In the genomic region with DNA sequence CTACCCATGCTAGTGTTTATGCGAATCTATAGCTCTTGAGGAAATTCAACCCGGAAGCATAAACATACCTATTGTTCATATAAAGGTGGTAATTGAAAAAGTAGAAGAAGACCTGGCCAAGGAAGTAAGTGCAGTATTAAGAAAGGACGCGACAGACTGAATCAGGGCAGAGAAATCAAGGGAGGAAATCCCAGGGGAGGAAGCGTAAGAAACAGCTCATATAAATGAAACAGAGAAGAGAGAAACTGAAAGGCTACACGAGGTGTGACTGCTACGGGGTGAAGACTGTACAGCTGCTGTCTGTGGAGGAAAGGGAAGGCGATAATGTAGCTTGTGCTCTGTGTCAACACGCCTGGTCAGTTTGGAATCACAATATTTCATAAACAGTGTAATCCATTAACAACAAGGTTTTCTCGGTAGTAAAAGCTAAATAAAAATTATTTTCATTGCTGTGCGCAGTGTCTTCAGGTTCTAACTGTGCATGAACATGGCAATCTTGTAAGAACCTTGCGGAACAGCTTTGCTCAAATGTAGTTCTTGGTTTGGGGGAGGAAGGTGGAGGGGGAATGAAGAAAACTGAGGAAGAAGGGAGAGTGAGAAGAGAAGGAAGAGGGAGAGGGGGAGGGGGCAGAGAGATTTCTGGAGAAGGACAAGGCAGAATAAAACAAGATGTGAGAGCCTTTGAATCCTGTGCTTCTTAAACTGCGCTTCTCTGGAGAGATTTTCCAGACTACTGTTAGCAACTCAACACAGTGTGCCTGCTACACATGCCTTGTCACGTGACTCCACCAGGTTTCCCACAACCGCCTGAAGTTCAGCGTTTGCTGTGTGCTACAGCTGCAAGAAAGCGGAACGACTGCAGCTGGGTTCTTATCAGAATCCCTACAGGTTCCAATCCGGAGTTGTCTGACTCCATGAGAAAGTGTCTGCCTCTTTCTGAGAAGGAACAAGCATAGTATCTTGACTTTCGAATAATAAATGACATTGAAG, we compare ENCODE assay signal across 12 mouse cellular contexts. TPM values are rescaled to one million over a fixed set of nuclear protein-coding genes. Genes with fewer than 3 reads are reported as not detected.
DNase-seq lines count a peak whose midpoint lies in the region; ATAC-seq and TF ChIP-seq lines count a peak whose summit lies in the region.
"Had no signal": no experiment of that assay in that cellular context is flagged by ENCODE, and none has a peak within 500 bp of the region (broad histone marks: within the 10 kb centered on the region; RNA-seq: fewer than 3 reads in every experiment).

No protein-coding gene starts in this region.

- H3K27ac ChIP-seq in lung, postnatal 0 days (ENCODE audit: low read length): no peak overlapping the region
- H3K27ac ChIP-seq in thymus, adult 2 months (ENCODE audit: control insufficient read depth, insufficient read depth, low read length): no peak overlapping the region
- H3K27ac ChIP-seq in kidney, embryonic 16.5 days (ENCODE audit: low read length): no peak overlapping the region
- H3K27ac ChIP-seq: kidney, postnatal 0 days had no signal

- ATAC-seq in lung, postnatal 0 days: no peak
- ATAC-seq in common myeloid progenitor, adult 5-6 weeks (replicated peaks; ENCODE audit: low read depth, poor library complexity, severe bottlenecking): peak; percentile 73
- ATAC-seq in inflammation-experienced regulatory T-cells, adult 6 months: peak; percentile 41
- ATAC-seq in kidney, embryonic 16.5 days (ENCODE audit: low FRiP score, low TSS enrichment): no peak

- WGBS in lung, adult 2 months: 55% methylated on average over 20 of the region's 20 CpGs
- WGBS in lung, postnatal 0 days: 54% methylated on average over 20 of the region's 20 CpGs
- WGBS in thymus, adult 2 months: 27% methylated on average over 20 of the region's 20 CpGs
- WGBS in kidney, embryonic 16.5 days: 69% methylated on average over 20 of the region's 20 CpGs

- DNase-seq in lung, adult 2 months: no peak
- DNase-seq in lung, postnatal 0 days (ENCODE audit: low spot score): no peak
- peak; percentile 26 for DNase-seq in thymus, adult 2 months
- DNase-seq in cerebellum, adult 11 months: no peak
- DNase-seq in ovary, postnatal 36 days (ENCODE audit: low spot score): no peak

- TF ChIP-seq CTCF in lung, adult 2 months (IDR thresholded peaks at IDR 0.05; ENCODE audit: insufficient read depth, low read length): no peak
- TF ChIP-seq CTCF in lung, postnatal 0 days (IDR thresholded peaks at IDR 0.05): no peak
- TF ChIP-seq CTCF in thymus, adult 2 months (IDR thresholded peaks at IDR 0.05; ENCODE audit: borderline replicate concordance, control insufficient read depth, extremely low read depth, insufficient read depth, low read length, poor library complexity): no peak

- H3K4me3 ChIP-seq in lung, adult 2 months (replicated peaks; ENCODE audit: extremely low read depth, low read depth, low read length): peak overlapping the region; percentile 32
- no peak overlapping the region for H3K4me3 ChIP-seq in lung, postnatal 0 days (ENCODE audit: low read depth, low read length)
- no peak overlapping the region for H3K4me3 ChIP-seq in thymus, adult 2 months (ENCODE audit: control insufficient read depth, insufficient read depth, low read length)
- no peak overlapping the region for H3K4me3 ChIP-seq in kidney, embryonic 16.5 days (ENCODE audit: low read length)

- H3K36me3 ChIP-seq in lung, postnatal 0 days (ENCODE audit: insufficient read depth, low read length): no peaks in the 10 kb centered on the region
- H3K36me3 ChIP-seq in thymus, adult 2 months (ENCODE audit: control insufficient read depth, insufficient read depth, low read length): peaks cover 1% of the 10 kb centered on the region; the same call in 1 of the 2 replicates
- peaks cover 3% of the 10 kb centered on the region; the same call in 1 of the 2 replicates for H3K36me3 ChIP-seq in kidney, embryonic 16.5 days (ENCODE audit: insufficient read depth, low read length)

- no peak for TF ChIP-seq POLR2A in lung, adult 2 months (IDR thresholded peaks at IDR 0.05; ENCODE audit: borderline replicate concordance, extremely low read depth, low read depth, low read length)
- TF ChIP-seq POLR2A in thymus, adult 2 months (IDR thresholded peaks at IDR 0.05; ENCODE audit: control insufficient read depth, extremely low read depth, insufficient read depth, low read length, poor library complexity): no peak

- H3K27me3 ChIP-seq in lung, postnatal 0 days (replicated peaks; ENCODE audit: insufficient read depth, low read length): no peaks in the 10 kb centered on the region
- H3K27me3 ChIP-seq in thymus, adult 2 months (ENCODE audit: control insufficient read depth, insufficient read depth, low read length): no peaks in the 10 kb centered on the region
- H3K27me3 ChIP-seq in kidney, embryonic 16.5 days (ENCODE audit: insufficient read depth, low read length): no peaks in the 10 kb centered on the region

- TF ChIP-seq EP300 in lung, postnatal 0 days (IDR thresholded peaks at IDR 0.05): no peak

- no peak overlapping the region; the same call in 1 of the 2 replicates for H3K4me2 ChIP-seq in lung, postnatal 0 days (replicated peaks; ENCODE audit: low read depth, low read length)
- no peak overlapping the region for H3K4me2 ChIP-seq in kidney, embryonic 16.5 days (replicated peaks; ENCODE audit: low read depth, low read length)
- H3K4me2 ChIP-seq: midbrain, embryonic 11.5 days had no signal

- no peak overlapping the region for H3K9ac ChIP-seq in lung, postnatal 0 days (replicated peaks; ENCODE audit: low read depth)
- no peak overlapping the region for H3K9ac ChIP-seq in kidney, embryonic 16.5 days (replicated peaks; ENCODE audit: low read length)

- H3K9me3 ChIP-seq in lung, postnatal 0 days (ENCODE audit: low read length): no peaks in the 10 kb centered on the region
- no peaks in the 10 kb centered on the region for H3K9me3 ChIP-seq in kidney, embryonic 16.5 days (ENCODE audit: low read length)

- no peaks in the 10 kb centered on the region for H3K4me1 ChIP-seq in lung, adult 2 months (ENCODE audit: control insufficient read depth, insufficient read depth, low read length)
- H3K4me1 ChIP-seq in lung, postnatal 0 days (ENCODE audit: insufficient read depth, low read depth, low read length): no peaks in the 10 kb centered on the region
- no peaks in the 10 kb centered on the region for H3K4me1 ChIP-seq in thymus, adult 2 months (replicated peaks; ENCODE audit: control insufficient read depth, insufficient read depth, low read length)
- no peaks in the 10 kb centered on the region for H3K4me1 ChIP-seq in kidney, embryonic 16.5 days (ENCODE audit: insufficient read depth, low read length)

RNA-seq across cellular contexts. Expression of a gene that starts 15.8 kb away (rescaled TPM):
- 11.5 and 12.3 TPM in 2 replicates for polyA plus RNA-seq in lung, adult 2 months (2012; rRNA removed)
- 13.4 and 14.2 TPM in 2 replicates for polyA plus RNA-seq in lung, postnatal 0 days (2015; fragmentation: Nextera tagmentation; extraction: Ambion mirVana)
- 57.3 and 76.1 TPM in 2 replicates for total RNA-seq in common myeloid progenitor, adult 5-6 weeks (2017)
- 10 to 100 TPM; 38.9 to 52.3 (median 41.0) TPM for polyA plus RNA-seq in inflammation-experienced regulatory T-cells, adult 6 months (2017; shearing (Covaris generic))
- polyA plus RNA-seq in thymus, adult 2 months (2012; rRNA removed): 14.1 and 16.9 TPM in 2 replicates
- 34.5 and 42.7 TPM in 2 replicates for polyA plus RNA-seq in kidney, embryonic 16.5 days (2015; fragmentation: Nextera tagmentation; extraction: Ambion mirVana)

RNA-seq across cellular contexts. Expression of a gene that starts 33.0 kb away (rescaled TPM):
- polyA plus RNA-seq in lung, adult 2 months (2012; rRNA removed): 0.09 and 0.31 TPM in 2 replicates
- 0.08 and 0.18 TPM in 2 replicates for polyA plus RNA-seq in lung, postnatal 0 days (2015; fragmentation: Nextera tagmentation; extraction: Ambion mirVana)
- total RNA-seq in common myeloid progenitor, adult 5-6 weeks (2017): not detected in 2 replicates
- 10 to 100 TPM; 25.1 to 29.8 (median 28.5) TPM for polyA plus RNA-seq in inflammation-experienced regulatory T-cells, adult 6 months (2017; shearing (Covaris generic))
- polyA plus RNA-seq in thymus, adult 2 months (2012; rRNA removed): 0.17 and 0.24 TPM in 2 replicates
- polyA plus RNA-seq in kidney, embryonic 16.5 days (2015; fragmentation: Nextera tagmentation; extraction: Ambion mirVana): not detected in 2 replicates
- total RNA-seq: left cerebral cortex, postnatal 36 days had no signal
- polyA plus RNA-seq: kidney, postnatal 0 days; midbrain, embryonic 11.5 days had no signal

RNA-seq across cellular contexts. Expression of a gene that starts 41.9 kb away (rescaled TPM):
- 49.8 and 72.9 TPM in 2 replicates for polyA plus RNA-seq in lung, adult 2 months (2012; rRNA removed)
- 80.4 and 81.8 TPM in 2 replicates for polyA plus RNA-seq in lung, postnatal 0 days (2015; fragmentation: Nextera tagmentation; extraction: Ambion mirVana)
- total RNA-seq in common myeloid progenitor, adult 5-6 weeks (2017): 24.0 TPM in 2 replicates
- 100 to 1,000 TPM; 231 to 337 (median 232) TPM for polyA plus RNA-seq in inflammation-experienced regulatory T-cells, adult 6 months (2017; shearing (Covaris generic))
- 47.4 and 51.4 TPM in 2 replicates for polyA plus RNA-seq in thymus, adult 2 months (2012; rRNA removed)
- polyA plus RNA-seq in kidney, embryonic 16.5 days (2015; fragmentation: Nextera tagmentation; extraction: Ambion mirVana): 124 TPM in 2 replicates

RNA-seq across cellular contexts. Expression of a gene that starts 47.3 kb away (rescaled TPM):
- not detected in 2 replicates for polyA plus RNA-seq in lung, adult 2 months (2012; rRNA removed)
- polyA plus RNA-seq in lung, postnatal 0 days (2015; fragmentation: Nextera tagmentation; extraction: Ambion mirVana): not detected in 2 replicates
- not detected in 2 replicates for total RNA-seq in common myeloid progenitor, adult 5-6 weeks (2017)
- not detected for polyA plus RNA-seq in inflammation-experienced regulatory T-cells, adult 6 months (2017; shearing (Covaris generic))
- polyA plus RNA-seq in thymus, adult 2 months (2012; rRNA removed): not detected in 2 replicates
- polyA plus RNA-seq in kidney, embryonic 16.5 days (2015; fragmentation: Nextera tagmentation; extraction: Ambion mirVana): not detected in 2 replicates
- total RNA-seq: left cerebral cortex, postnatal 36 days had no signal
- polyA plus RNA-seq: brain, embryonic 14.5 days; kidney, postnatal 0 days; midbrain, embryonic 11.5 days had no signal

Comparison
In these comparisons a context has a peak if more than half of its experiments do, and no peak if none do; other contexts are left out.
1. ATAC-seq: peak in common myeloid progenitor, adult 5-6 weeks (single experiment) and inflammation-experienced regulatory T-cells, adult 6 months (single experiment); none in lung, postnatal 0 days (single experiment) and kidney, embryonic 16.5 days (single experiment).
2. RNA of a gene that starts 33.0 kb away (polyA plus RNA-seq): 25.1 to 29.8 TPM in inflammation-experienced regulatory T-cells, adult 6 months; 0.09 to 0.31 TPM in lung, adult 2 months, 0.17 to 0.24 TPM in thymus, adult 2 months, 0.08 to 0.18 TPM in lung, postnatal 0 days and not detected in kidney, embryonic 16.5 days; every median in the first group is over 10 times any median in the second.